Mouse (Mus musculus) heart, embryonic 15.5 days (tissue): ENCODE measurements around the gene Cd79a. TPM values are rescaled to one million over a fixed set of nuclear protein-coding genes. Genes with fewer than 3 reads are reported as not detected.

ENCODE experiments used
- ATAC-seq: fragments of 200-750 bp; cut with Nextera tagmentation; replicated peaks from 2 replicates; pipeline ENCODE4 v1.8.0; 2017; ENCODE audit warnings: low read depth, moderate TSS enrichment; ENCODE audit not compliant: insufficient number of reproducible peaks, insufficient read depth, low FRiP score
- H3K27ac ChIP-seq: fragments of 300-500 bp; sonication (generic); 2 replicates; pipeline ENCODE4 v1.5.1; 2015; ENCODE audit warnings: mild to moderate bottlenecking, inconsistent platforms
- H3K27me3 ChIP-seq: fragments of 300-500 bp; sonication (generic); 2 replicates; pipeline ENCODE4 v1.6.1; 2015; ENCODE audit warnings: inconsistent platforms
- H3K36me3 ChIP-seq: fragments of 300-500 bp; sonication (generic); 2 replicates; pipeline ENCODE4 v1.6.1; 2015; ENCODE audit warnings: mild to moderate bottlenecking, inconsistent platforms
- H3K4me1 ChIP-seq: fragments of 300-500 bp; sonication (generic); replicated peaks from 2 replicates; pipeline ENCODE4 v1.6.1; 2015; ENCODE audit warnings: inconsistent platforms
- H3K4me2 ChIP-seq: fragments of 300-500 bp; sonication (generic); 2 replicates; pipeline ENCODE4 v1.6.1; 2015; ENCODE audit warnings: inconsistent platforms, mild to moderate bottlenecking, moderate library complexity
- H3K4me3 ChIP-seq: fragments of 300-500 bp; sonication (generic); 2 replicates; pipeline ENCODE4 v1.5.1; 2015; ENCODE audit warnings: mild to moderate bottlenecking, inconsistent platforms
- H3K9ac ChIP-seq: fragments of 300-500 bp; sonication (generic); 2 replicates; pipeline ENCODE4 v1.6.1; 2015; ENCODE audit warnings: mild to moderate bottlenecking, inconsistent platforms
- H3K9me3 ChIP-seq: fragments of 300-500 bp; sonication (generic); replicated peaks from 2 replicates; pipeline ENCODE4 v1.6.1; 2016; ENCODE audit warnings: inconsistent platforms
- WGBS: fragments of 180-500 bp; shearing (Covaris S2); methylation state at CpG from one replicate; pipeline ENCODE4 v1.1.7; 2015; ENCODE audit warnings: mixed read lengths; 5-methylcytosine and 5-hydroxymethylcytosine counted together
- polyA plus RNA-seq: library from polyadenylated mRNA; unstranded; fragments of >200 nt; fragmentation: Nextera tagmentation; extraction: Ambion mirVana; gene quantifications from 2 replicates; pipeline ENCODE4 v1.2.1, GENCODE M21; 2015

Gene Cd79a
- polyA plus RNA-seq, 1 experiment from 2014 or later: 0.21 TPM

- Histone ChIP-seq H3K4me1 (no peaks in the 10 kb centered on the region), H3K9ac (no peak overlapping the region), H3K36me3 (no peaks in the 10 kb centered on the region), H3K9me3 (no peaks in the 10 kb centered on the region), H3K4me2 (no peak overlapping the region), H3K27me3 (peaks cover 4% of the 10 kb centered on the region), H3K4me3 (no peak overlapping the region), H3K27ac (no peak overlapping the region)
- 28% methylated on average over 6 of the region's 6 CpGs for WGBS
- ATAC-seq: no peak
Observed at GRCm38 (mm10) chr7:24864156-24864555, 33.0 kb upstream of the Cd79a start.

GRCm38 (mm10) chr7:24869080-24869479 lies 28.1 kb upstream of the Cd79a start:
- H3K27me3 ChIP-seq: peaks cover 25% of the 10 kb centered on the region
- no peak for ATAC-seq
- WGBS: 63% methylated on average over 17 of the region's 17 CpGs

DNA sequence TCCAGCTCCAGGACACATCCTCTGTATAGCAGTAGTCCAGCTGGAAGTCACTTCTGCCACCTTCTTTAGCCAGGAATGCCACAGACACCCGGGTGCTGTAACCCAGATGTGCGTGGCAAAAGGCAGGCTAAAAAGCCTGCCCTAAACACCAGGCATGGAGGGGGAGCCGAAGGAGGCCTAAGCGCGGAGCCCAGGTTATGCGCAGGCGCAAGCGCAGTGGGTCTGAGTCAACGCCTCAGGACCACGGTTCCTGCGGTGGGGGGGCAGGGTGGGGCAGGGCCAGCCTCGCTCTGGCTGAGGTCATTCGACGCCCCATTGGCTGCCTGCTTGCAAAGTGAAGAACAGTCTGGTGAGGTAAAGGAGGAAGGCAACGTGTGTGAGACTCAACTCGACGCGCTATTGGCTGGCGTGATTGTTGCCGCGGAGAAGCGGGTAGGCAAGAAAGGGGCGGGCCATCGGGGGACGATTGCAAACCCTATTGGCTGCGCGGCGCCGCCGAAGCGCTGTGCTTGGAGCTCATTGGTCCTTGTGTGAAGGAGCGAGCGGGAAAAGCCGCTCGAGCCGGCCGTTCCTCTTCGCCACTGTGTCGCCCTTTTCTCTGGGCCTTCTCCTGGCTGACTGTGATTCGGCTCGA lies 27.5 kb upstream of the Cd79a start, which contains the start of the genes Lypd4 and Dmrtc2:
TSS of gene Lypd4 (minus strand) at position 410 of the 634 bp plus-strand sequence.
TSS of gene Dmrtc2 (plus strand) at position 526 of the 634 bp plus-strand sequence.
- Histone ChIP-seq H3K9me3 (no peaks in the 10 kb centered on the region; the same call in 1 of the 2 replicates), H3K4me1 (no peaks in the 10 kb centered on the region), H3K4me3 (no peak within 1 kb of the TSS), H3K4me2 (no peak within 1 kb of the TSS), H3K9ac (no peak within 1 kb of the TSS), H3K27ac (no peak within 1 kb of the TSS), H3K36me3 (no peaks in the 10 kb centered on the region), H3K27me3 (peaks cover 25% of the 10 kb centered on the region)
- WGBS: 41% methylated on average over 41 of the region's 41 CpGs
- no peak for ATAC-seq

More at GRCm38 (mm10) chr7:24869080-24869479, 28.1 kb upstream of the Cd79a start:
- Histone ChIP-seq H3K4me1 (no peaks in the 10 kb centered on the region), H3K4me3 (no peak overlapping the region), H3K9me3 (no peaks in the 10 kb centered on the region; the same call in 1 of the 2 replicates), H3K4me2 (no peak overlapping the region), H3K36me3 (no peaks in the 10 kb centered on the region), H3K27ac (no peak overlapping the region), H3K9ac (no peak overlapping the region)

DNA sequence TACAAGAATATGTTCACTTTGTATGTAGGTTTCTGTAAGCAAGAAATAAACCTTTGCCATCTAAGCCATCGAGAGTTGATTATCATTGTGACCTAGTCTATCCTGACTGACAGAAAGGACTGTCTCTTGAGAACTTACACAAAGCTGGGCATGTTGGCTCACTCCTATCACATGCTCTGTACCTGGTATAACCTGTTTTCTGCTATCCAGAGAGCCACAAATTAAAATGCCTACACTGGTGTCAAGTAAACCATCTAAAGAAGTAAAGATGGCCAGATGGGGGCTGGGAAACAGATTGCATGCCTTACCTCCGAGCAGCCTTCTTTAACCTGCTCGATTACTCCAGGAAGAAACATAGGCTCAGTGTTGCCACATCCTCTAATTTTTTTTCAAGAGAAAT lies 19.6 kb upstream of the Cd79a start:
- no peaks in the 10 kb centered on the region for H3K9me3 ChIP-seq
- WGBS: 71% methylated on average over 3 of the region's 3 CpGs
- no peak overlapping the region for H3K4me3 ChIP-seq
- H3K36me3 ChIP-seq: no peaks in the 10 kb centered on the region
- H3K9ac ChIP-seq: no peak overlapping the region
- H3K4me1 ChIP-seq: no peaks in the 10 kb centered on the region
- no peak for ATAC-seq
- no peaks in the 10 kb centered on the region for H3K27me3 ChIP-seq
- H3K27ac ChIP-seq: no peak overlapping the region
- no peak overlapping the region for H3K4me2 ChIP-seq

GRCm38 (mm10) chr7:24879620-24880019 lies 17.6 kb upstream of the Cd79a start:
- no peak overlapping the region for H3K4me3 ChIP-seq
- 0 out of 2 replicates have a peak, but pooled peaks cover 2% of the 10 kb centered on the region for H3K4me1 ChIP-seq
- H3K9me3 ChIP-seq: no peaks in the 10 kb centered on the region
- no peak for ATAC-seq
- no peaks in the 10 kb centered on the region for H3K36me3 ChIP-seq
- no peak overlapping the region for H3K27ac ChIP-seq
- H3K9ac ChIP-seq: no peak overlapping the region
- H3K27me3 ChIP-seq: no peaks in the 10 kb centered on the region
- WGBS: 43% methylated on average over 2 of the region's 2 CpGs
- H3K4me2 ChIP-seq: no peak overlapping the region

- 90% methylated on average over 9 of the region's 9 CpGs for WGBS
- Histone ChIP-seq H3K4me2 (no peak overlapping the region), H3K9me3 (no peaks in the 10 kb centered on the region), H3K4me1 (peaks cover 26% of the 10 kb centered on the region), H3K27me3 (no peaks in the 10 kb centered on the region), H3K27ac (no peak overlapping the region), H3K4me3 (no peak overlapping the region), H3K36me3 (peaks cover 20% of the 10 kb centered on the region), H3K9ac (no peak overlapping the region)
- ATAC-seq: no peak
Observed at GRCm38 (mm10) chr7:24882416-24883199, 14.6 kb upstream of the Cd79a start.

DNA sequence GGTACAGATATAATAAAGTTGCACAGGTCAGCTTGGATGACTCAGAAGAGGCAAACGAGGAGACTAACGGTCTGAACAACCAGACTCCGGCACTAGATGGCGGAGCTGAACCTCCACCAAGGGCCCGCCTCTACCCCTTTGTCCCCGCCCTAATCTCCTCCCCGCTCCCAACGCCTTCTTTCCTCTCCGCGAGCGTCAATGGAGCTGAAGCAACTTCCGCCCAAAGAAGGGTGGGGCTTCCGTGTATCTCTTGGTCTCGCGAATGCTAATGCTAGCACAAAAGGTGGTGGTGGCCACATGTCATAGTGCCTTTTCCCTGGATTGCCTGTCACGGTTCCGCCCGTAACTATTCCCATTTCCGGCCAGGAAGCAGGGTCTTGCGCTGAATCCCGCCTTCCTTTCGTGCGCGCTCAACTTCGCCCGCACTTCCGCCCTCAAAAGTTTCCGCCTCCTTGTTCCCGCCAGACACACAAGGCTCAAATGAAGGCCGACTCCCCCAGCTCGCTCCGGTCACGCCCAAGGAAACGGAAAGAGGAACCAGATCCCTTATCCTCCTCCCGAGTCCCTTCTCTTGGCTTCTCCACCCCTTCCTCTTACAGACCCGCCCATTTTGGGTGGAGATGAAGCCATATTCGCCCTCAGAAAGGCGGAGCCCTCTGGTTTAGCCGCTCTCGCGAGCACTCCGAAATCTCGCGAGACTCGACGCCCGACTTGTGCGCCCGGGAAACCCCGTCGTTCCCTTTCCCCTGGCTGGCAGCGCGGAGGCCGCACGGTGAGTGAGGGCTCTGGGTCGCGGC lies 13.1 kb upstream of the Cd79a start, which contains the start of gene Rps19:
TSS of gene Rps19 (plus strand) at position 476 of the 797 bp plus-strand sequence.
- under 1% methylated on average over 57 of the region's 57 CpGs for WGBS
- H3K36me3 ChIP-seq: peaks cover 35% of the 10 kb centered on the region
- peaks cover 31% of the 10 kb centered on the region for H3K4me1 ChIP-seq
- H3K4me2 ChIP-seq: peak within 1 kb of the TSS; percentile 69
- H3K4me3 ChIP-seq: peak within 1 kb of the TSS; percentile 87
- H3K27ac ChIP-seq: peak within 1 kb of the TSS; percentile 92
- H3K9ac ChIP-seq: peak within 1 kb of the TSS; percentile 99
- no peaks in the 10 kb centered on the region for H3K27me3 ChIP-seq
- H3K9me3 ChIP-seq: no peaks in the 10 kb centered on the region
- ATAC-seq: peak; percentile 94

GRCm38 (mm10) chr7:24884693-24885291 lies 12.4 kb upstream of the Cd79a start:
- H3K9ac ChIP-seq: peak overlapping the region; percentile 99
- ATAC-seq: 0 out of 2 replicates have a peak, but pooled peaks have one; percentile 3
- H3K27me3 ChIP-seq: no peaks in the 10 kb centered on the region
- under 1% methylated on average over 47 of the region's 47 CpGs for WGBS
- peak overlapping the region; percentile 69 for H3K4me2 ChIP-seq
- peaks cover 31% of the 10 kb centered on the region for H3K4me1 ChIP-seq
- peaks cover 42% of the 10 kb centered on the region for H3K36me3 ChIP-seq
- peak overlapping the region; percentile 92 for H3K27ac ChIP-seq
- H3K4me3 ChIP-seq: peak overlapping the region; percentile 87
- no peaks in the 10 kb centered on the region for H3K9me3 ChIP-seq

DNA sequence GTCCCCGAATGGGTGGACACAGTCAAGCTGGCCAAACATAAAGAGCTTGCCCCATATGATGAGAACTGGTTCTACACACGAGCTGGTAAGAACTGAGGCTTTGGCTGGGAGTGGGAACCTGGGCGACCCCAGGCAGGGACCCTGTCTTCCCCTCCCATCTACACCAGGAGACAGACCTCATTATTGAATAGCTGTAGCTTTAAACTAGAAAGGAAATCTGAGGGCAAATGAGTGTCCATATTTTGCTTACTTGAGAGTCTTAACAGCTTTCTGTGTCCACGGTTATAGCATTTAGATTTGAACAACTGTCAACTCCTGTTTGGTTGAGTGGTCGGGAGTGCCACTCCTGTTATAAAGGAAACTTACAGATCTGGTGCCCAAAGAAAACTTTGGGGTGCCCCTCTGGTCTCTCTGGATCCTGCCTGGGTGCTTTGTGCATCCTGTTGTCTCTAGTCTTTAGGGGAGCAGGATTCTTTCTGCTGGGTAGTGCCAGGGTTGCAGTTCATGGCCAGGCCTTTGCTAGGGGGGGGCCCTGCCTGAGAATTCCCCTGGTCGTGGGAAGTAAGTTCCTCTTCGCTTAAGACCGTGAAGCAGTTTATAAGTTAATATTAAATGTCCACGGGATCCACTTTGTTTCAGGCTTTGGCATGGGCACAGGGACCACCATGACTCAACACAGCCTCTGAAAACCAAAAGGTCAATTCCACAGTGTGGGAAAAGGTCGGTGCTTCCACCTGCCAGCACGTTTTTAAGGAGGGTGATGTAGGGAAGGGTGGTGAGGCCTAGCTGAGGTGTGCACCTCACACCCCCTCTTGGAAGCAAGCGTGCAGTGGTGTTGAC lies 11.5 kb upstream of the Cd79a start:
- Histone ChIP-seq H3K36me3 (peaks cover 47% of the 10 kb centered on the region), H3K4me1 (peaks cover 31% of the 10 kb centered on the region), H3K27ac (peak overlapping the region; percentile 37; the same call in 1 of the 2 replicates), H3K9ac (peak overlapping the region; percentile 99), H3K4me3 (peak overlapping the region; percentile 87), H3K9me3 (no peaks in the 10 kb centered on the region), H3K4me2 (peak overlapping the region; percentile 69), H3K27me3 (no peaks in the 10 kb centered on the region)
- ATAC-seq: no peak
- WGBS: 32% methylated on average over 12 of the region's 12 CpGs

- Histone ChIP-seq H3K27ac (no peak overlapping the region), H3K36me3 (peaks cover 47% of the 10 kb centered on the region), H3K27me3 (no peaks in the 10 kb centered on the region), H3K9me3 (no peaks in the 10 kb centered on the region), H3K4me1 (peaks cover 31% of the 10 kb centered on the region), H3K4me3 (peak overlapping the region; percentile 87), H3K9ac (peak overlapping the region; percentile 99), H3K4me2 (peak overlapping the region; percentile 69)
- no peak for ATAC-seq
- 44% methylated on average over 4 of the region's 4 CpGs for WGBS
Observed at GRCm38 (mm10) chr7:24886308-24886633, 10.9 kb upstream of the Cd79a start.
